Mouse (Mus musculus) forebrain, embryonic 16.5 days (tissue): ENCODE results near the gene Nprl3. TPM values are rescaled to one million over a fixed set of nuclear protein-coding genes. Genes with fewer than 3 reads are reported as not detected.

Experiments
- ATAC-seq: fragments of 200-750 bp; cut with Nextera tagmentation; 2 replicates; pipeline ENCODE4 v1.8.0; 2017; ENCODE audit warnings: mild to moderate bottlenecking, moderate library complexity
- H3K27ac ChIP-seq: fragments of 300-500 bp; sonication (generic); 2 replicates; pipeline ENCODE4 v1.5.1; 2014; ENCODE audit warnings: low read length, control low read depth
- H3K27me3 ChIP-seq: fragments of 300-500 bp; sonication (generic); replicated peaks from 2 replicates; pipeline ENCODE4 v1.6.1; 2014; ENCODE audit warnings: low read length; ENCODE audit not compliant: control insufficient read depth, insufficient read depth
- H3K36me3 ChIP-seq: fragments of 300-500 bp; sonication (generic); 2 replicates; pipeline ENCODE4 v1.6.1; 2014; ENCODE audit not compliant: control insufficient read depth, insufficient read depth
- H3K4me1 ChIP-seq: fragments of 300-500 bp; sonication (generic); replicated peaks from 2 replicates; pipeline ENCODE4 v1.6.1; 2014; ENCODE audit warnings: low read length; ENCODE audit not compliant: control insufficient read depth, insufficient read depth
- H3K4me2 ChIP-seq: fragments of 300-500 bp; sonication (generic); 2 replicates; pipeline ENCODE4 v1.6.1; 2014; ENCODE audit warnings: mild to moderate bottlenecking, low read length, control low read depth
- H3K4me3 ChIP-seq: fragments of 300-500 bp; sonication (generic); replicated peaks from 2 replicates; pipeline ENCODE4 v1.5.1; 2014; ENCODE audit warnings: mild to moderate bottlenecking, low read length, control low read depth
- H3K9ac ChIP-seq: fragments of 300-500 bp; sonication (generic); replicated peaks from 2 replicates; pipeline ENCODE4 v1.6.1; 2014; ENCODE audit warnings: low read depth, low read length, control low read depth
- H3K9me3 ChIP-seq: fragments of 300-500 bp; sonication (generic); 2 replicates; pipeline ENCODE4 v1.6.1; 2016; ENCODE audit warnings: low read length; ENCODE audit not compliant: control insufficient read depth
- WGBS: fragments of 180-500 bp; shearing (Covaris S2); extraction: QIAGEN DNeasy Blood & Tissue Kit; methylation state at CpG from one replicate; pipeline ENCODE4 v1.1.7; 2014; 5-methylcytosine and 5-hydroxymethylcytosine counted together
- polyA plus RNA-seq: library from polyadenylated mRNA; unstranded; fragments of >200 nt; fragmentation: Nextera tagmentation; extraction: Ambion mirVana; gene quantifications from 2 replicates; pipeline ENCODE4 v1.2.1, GENCODE M21; 2015

Gene Nprl3
- polyA plus RNA-seq, 1 experiment from 2014 or later: 56.7 TPM

DNA sequence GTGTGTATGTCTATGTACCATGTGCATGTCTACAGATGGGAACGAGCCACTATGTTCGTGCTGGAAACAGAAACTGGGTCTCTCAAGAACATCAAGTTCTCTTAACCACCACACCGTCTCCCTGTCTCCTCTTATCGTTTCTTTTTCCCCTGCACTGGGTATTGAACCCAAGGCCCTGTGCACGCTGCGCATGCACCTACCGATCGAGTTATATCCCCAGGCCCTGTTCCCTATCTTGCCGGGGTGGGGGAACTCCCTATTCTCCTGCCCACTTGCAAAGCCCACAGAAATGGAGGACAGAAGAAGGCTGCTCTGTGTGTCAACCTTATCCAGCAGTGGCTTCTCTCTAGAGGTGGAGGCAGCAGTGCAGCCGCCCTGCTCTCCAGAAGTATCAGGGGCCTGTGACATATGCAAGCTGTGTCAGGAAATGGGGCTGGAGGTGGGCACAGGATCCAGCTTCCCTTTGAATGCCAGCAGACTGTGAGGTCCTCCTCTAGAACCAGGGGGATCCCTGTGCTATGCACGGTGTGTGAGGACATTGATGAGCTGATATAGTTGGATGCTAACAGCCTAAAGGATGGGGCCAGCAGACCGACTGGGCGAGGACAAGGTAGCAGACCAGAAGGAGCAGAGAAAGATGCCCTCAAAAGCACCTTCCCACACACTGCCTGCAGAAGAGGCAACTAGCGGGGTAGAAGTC lies 69.1 kb downstream of the Nprl3 start:
- H3K27ac ChIP-seq: no peak overlapping the region
- H3K4me2 ChIP-seq: no peak overlapping the region
- no peaks in the 10 kb centered on the region; the same call in 1 of the 2 replicates for H3K27me3 ChIP-seq
- H3K4me1 ChIP-seq: no peaks in the 10 kb centered on the region
- no peak overlapping the region for H3K9ac ChIP-seq
- no peaks in the 10 kb centered on the region for H3K36me3 ChIP-seq
- H3K4me3 ChIP-seq: no peak overlapping the region
- H3K9me3 ChIP-seq: no peaks in the 10 kb centered on the region
- 76% methylated on average over 14 of the region's 14 CpGs for WGBS
- no peak for ATAC-seq

DNA sequence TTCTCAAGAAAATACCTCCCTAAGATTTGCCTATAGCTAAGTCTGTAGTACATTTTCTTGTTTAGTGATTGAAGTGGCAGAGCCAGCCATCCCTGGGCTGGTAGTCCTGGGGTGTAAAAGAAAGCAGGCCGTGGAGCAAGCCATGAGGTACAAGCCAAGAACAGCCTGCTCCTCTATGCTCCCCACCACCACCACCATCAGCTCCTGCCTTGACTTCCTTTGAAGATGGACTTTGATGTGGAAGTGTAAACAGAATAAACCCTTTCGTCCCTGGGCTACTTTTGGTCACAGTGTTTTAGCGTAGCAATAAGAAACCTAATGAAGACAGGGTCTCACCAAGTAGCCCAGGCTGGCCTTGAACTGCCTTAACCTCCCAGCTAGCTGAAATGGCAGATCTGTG lies 69.7 kb downstream of the Nprl3 start:
- Histone ChIP-seq H3K4me2 (no peak overlapping the region), H3K36me3 (no peaks in the 10 kb centered on the region), H3K27me3 (no peaks in the 10 kb centered on the region; the same call in 1 of the 2 replicates), H3K9ac (no peak overlapping the region), H3K9me3 (no peaks in the 10 kb centered on the region), H3K27ac (no peak overlapping the region), H3K4me1 (no peaks in the 10 kb centered on the region), H3K4me3 (no peak overlapping the region)
- WGBS: 75% methylated on average over 3 of the region's 3 CpGs
- ATAC-seq: no peak

GRCm38 (mm10) chr11:32196727-32197126 lies 70.8 kb downstream of the Nprl3 start:
- H3K4me1 ChIP-seq: no peaks in the 10 kb centered on the region
- no peak overlapping the region for H3K4me3 ChIP-seq
- no peaks in the 10 kb centered on the region for H3K36me3 ChIP-seq
- H3K27ac ChIP-seq: no peak overlapping the region
- no peak overlapping the region for H3K9ac ChIP-seq
- 74% methylated on average over 6 of the region's 6 CpGs for WGBS
- H3K9me3 ChIP-seq: no peaks in the 10 kb centered on the region
- H3K4me2 ChIP-seq: no peak overlapping the region
- no peaks in the 10 kb centered on the region for H3K27me3 ChIP-seq
- no peak for ATAC-seq

- WGBS: 28% methylated on average over 11 of the region's 11 CpGs
- H3K9ac ChIP-seq: no peak overlapping the region
Measured at GRCm38 (mm10) chr11:32195867-32196540, 71.5 kb downstream of the Nprl3 start.

GRCm38 (mm10) chr11:32194626-32195025 lies 72.9 kb downstream of the Nprl3 start:
- WGBS: 83% methylated on average over 5 of the region's 5 CpGs
- no peaks in the 10 kb centered on the region for H3K27me3 ChIP-seq

More at GRCm38 (mm10) chr11:32195867-32196540, 71.5 kb downstream of the Nprl3 start:
- no peaks in the 10 kb centered on the region for H3K9me3 ChIP-seq
- H3K27me3 ChIP-seq: no peaks in the 10 kb centered on the region
- H3K4me3 ChIP-seq: no peak overlapping the region
- H3K36me3 ChIP-seq: no peaks in the 10 kb centered on the region
- no peak overlapping the region for H3K4me2 ChIP-seq
- no peak for ATAC-seq
- no peak overlapping the region for H3K27ac ChIP-seq
- no peaks in the 10 kb centered on the region for H3K4me1 ChIP-seq

DNA sequence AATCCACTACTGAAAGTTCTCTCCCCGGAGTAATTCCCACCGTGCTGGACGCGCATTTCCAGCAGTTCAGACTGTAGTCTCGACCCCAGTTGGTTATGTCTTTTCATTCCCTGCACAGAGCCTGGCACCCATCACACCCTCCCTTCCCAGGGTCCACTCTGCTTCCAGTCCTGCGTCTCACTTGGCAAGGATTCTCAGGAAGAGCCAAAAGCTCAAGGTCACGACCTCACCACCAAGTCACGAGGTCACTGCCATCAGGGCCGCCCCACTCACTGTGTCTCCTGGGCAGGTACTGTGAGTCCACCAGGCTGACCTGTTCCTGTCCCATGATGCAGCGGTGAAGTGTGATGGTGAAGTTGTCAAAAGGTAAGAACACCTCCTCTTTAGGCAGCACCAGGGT lies 73.4 kb downstream of the Nprl3 start:
- H3K36me3 ChIP-seq: no peaks in the 10 kb centered on the region
- no peak overlapping the region for H3K4me3 ChIP-seq
- no peak overlapping the region for H3K4me2 ChIP-seq
- no peaks in the 10 kb centered on the region for H3K9me3 ChIP-seq
- 83% methylated on average over 10 of the region's 10 CpGs for WGBS
- no peak overlapping the region for H3K9ac ChIP-seq
- no peaks in the 10 kb centered on the region for H3K27me3 ChIP-seq
- no peaks in the 10 kb centered on the region for H3K4me1 ChIP-seq
- ATAC-seq: no peak
- H3K27ac ChIP-seq: no peak overlapping the region

More at GRCm38 (mm10) chr11:32194626-32195025, 72.9 kb downstream of the Nprl3 start:
- no peak overlapping the region for H3K4me2 ChIP-seq
- H3K9me3 ChIP-seq: no peaks in the 10 kb centered on the region
- no peak overlapping the region for H3K27ac ChIP-seq
- no peaks in the 10 kb centered on the region for H3K4me1 ChIP-seq
- no peak overlapping the region for H3K9ac ChIP-seq
- H3K4me3 ChIP-seq: no peak overlapping the region
- no peaks in the 10 kb centered on the region for H3K36me3 ChIP-seq
- no peak for ATAC-seq

GRCm38 (mm10) chr11:32193156-32193555 lies 74.4 kb downstream of the Nprl3 start:
- H3K27me3 ChIP-seq: no peaks in the 10 kb centered on the region
- H3K9ac ChIP-seq: no peak overlapping the region
- no peaks in the 10 kb centered on the region for H3K36me3 ChIP-seq
- H3K4me3 ChIP-seq: no peak overlapping the region
- no peaks in the 10 kb centered on the region for H3K9me3 ChIP-seq
- 94% methylated on average over 10 of the region's 10 CpGs for WGBS
- H3K4me1 ChIP-seq: no peaks in the 10 kb centered on the region
- no peak overlapping the region for H3K4me2 ChIP-seq
- ATAC-seq: no peak
- H3K27ac ChIP-seq: no peak overlapping the region

DNA sequence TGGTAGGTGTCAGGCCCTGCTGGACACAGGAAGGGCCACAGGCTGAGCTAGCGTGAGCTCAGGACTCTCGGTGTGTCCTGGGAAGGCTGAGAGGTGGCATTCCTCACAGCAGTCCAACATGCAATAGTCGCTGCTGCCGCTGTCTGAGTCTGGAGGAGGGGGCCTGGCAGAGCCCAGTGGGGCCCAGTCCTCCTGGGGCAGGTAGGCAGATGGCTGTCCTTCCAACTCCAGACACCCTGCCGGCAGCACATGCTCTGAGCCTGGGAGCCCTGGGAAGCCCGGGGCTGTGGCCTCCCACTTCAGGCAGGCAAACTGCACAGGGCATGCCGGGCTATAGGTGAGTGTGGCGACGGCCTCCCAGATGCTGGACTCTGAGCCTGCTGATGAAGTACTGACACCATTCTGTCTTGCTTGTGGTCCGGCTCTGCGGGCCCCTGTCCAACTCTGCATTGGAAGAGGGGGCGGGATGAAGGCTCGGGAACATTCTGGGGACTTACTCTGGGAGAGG lies 76.8 kb downstream of the Nprl3 start:
- Histone ChIP-seq H3K27me3 (no peaks in the 10 kb centered on the region), H3K4me3 (no peak overlapping the region), H3K4me1 (no peaks in the 10 kb centered on the region), H3K9ac (no peak overlapping the region), H3K36me3 (no peaks in the 10 kb centered on the region), H3K4me2 (no peak overlapping the region), H3K9me3 (no peaks in the 10 kb centered on the region), H3K27ac (no peak overlapping the region)
- no peak for ATAC-seq
- WGBS: 80% methylated on average over 13 of the region's 13 CpGs

- H3K9me3 ChIP-seq: no peaks in the 10 kb centered on the region
- H3K27me3 ChIP-seq: no peaks in the 10 kb centered on the region
- H3K4me2 ChIP-seq: no peak overlapping the region
- no peak overlapping the region for H3K4me3 ChIP-seq
- no peak overlapping the region for H3K27ac ChIP-seq
- 76% methylated on average over 9 of the region's 9 CpGs for WGBS
- no peak for ATAC-seq
- H3K4me1 ChIP-seq: no peaks in the 10 kb centered on the region
- H3K9ac ChIP-seq: no peak overlapping the region
- no peaks in the 10 kb centered on the region for H3K36me3 ChIP-seq
Measured at GRCm38 (mm10) chr11:32190119-32190518, 77.4 kb downstream of the Nprl3 start.
